Mouse (Mus musculus): ENCODE results near the gene Nr5a1.

DNA sequence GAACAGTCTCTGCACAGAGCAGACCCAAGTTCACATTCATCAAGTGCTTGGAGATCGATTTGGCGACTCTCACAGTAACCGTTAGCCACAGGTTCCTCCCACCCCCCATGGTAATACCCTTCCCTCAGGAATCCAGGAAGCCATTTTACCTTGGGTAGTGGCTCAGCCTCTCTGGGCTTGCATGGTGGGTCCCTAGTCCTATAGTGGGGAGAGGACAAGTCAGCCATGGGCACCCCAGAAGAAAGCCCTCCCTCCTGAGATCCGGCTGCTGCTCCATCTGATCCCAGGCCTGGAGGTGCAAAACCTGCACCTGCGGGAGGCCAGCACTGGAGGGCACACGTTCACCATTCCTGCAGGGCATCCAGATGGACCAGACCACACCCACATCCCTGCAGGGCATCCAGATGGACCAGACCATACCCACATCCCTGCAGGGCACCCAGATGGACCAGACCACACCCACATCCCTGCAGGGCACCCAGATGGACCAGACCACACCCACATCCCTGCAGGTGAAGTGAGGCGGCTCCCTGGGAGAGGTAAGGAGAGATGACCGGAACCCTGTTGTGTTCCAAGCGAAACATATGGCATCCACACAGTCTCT, 38.9 kb downstream of the Nr5a1 start:
- TF ChIP-seq POLR2A (IDR thresholded peaks at IDR 0.05; ENCODE audit: low read depth, low read length) (no peak), CTCF (IDR thresholded peaks at IDR 0.05; ENCODE audit: extremely low read depth, insufficient read depth, insufficient read length, insufficient replicate concordance) (no peak)
